Mouse (Mus musculus) layer of hippocampus, postnatal 25 days (tissue): ENCODE results near the gene Hmgxb4. TPM values are rescaled to one million over a fixed set of nuclear protein-coding genes. Genes with fewer than 3 reads are reported as not detected.

Experiments used
- DNase-seq, 2 experiments: peaks; one replicate each; pipeline ENCODE4 v3.0.0; 2022; ENCODE audit warnings: mixed read lengths in 2 of 2, low spot score in 1 of 2; ENCODE audit errors: extremely low spot score in 1 of 2
- total RNA-seq, 2 experiments: library from RNA; stranded (reverse); gene quantifications; 2 replicates each; pipeline ENCODE4 v1.2.3; 2021

Hmgxb4 gene
- total RNA-seq, 2 experiments from 2014 or later = 23.7 to 25.7 TPM

DNA sequence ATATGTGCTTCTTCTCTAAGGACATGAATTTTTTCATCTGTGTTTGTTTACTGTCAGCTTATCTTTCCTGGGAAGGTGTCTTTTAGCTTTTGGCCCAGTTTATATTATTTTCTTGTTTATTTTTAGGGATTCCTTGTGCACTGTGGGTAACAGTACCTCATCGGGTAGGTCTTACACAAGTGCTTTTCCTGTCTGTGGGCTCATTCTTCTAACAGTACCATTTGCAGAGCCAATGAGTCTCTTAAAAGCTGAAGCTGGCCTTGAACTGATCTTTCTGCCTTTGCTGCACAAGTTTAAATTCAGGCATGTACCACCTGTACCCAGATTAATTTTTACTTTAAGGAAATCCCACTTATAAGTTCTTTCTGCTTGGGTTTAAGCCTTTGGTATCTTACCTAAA, 23.3 kb downstream of the Hmgxb4 start:
- no peak for DNase-seq

DNA sequence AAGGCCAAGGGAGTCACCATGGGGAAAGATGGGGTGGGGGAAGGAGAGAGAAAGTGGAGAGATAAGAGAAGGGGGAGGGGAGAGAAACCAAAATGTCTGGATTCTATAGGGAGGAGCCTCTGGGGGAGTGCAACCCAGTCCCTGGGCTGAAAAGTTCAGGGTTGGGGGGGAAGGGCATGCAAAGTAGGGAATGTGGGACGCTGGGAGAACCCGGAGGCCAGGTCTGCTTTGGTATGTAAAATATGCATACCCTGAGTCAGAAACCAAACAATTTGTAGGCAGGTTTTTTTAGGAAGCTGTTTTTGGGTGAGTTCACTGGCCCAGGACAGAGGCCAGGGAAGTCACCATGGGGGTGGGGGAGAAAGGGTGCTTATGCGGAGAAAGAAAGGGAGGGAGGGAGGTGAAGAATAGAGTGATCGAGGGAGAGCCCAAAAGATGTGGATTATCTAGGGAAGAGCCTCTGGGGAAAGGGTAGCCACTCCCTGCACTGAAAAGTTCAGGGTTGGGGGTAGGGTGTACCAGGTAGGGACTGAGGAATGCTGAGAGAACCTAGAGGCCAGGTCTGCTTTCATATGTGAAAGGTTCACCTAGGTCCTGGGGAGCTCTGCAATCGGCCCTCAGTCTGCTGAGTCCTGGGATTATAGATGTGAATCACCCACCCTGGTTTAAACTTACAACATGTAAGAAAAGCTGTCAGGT, 25.3 kb downstream of the Hmgxb4 start:
- no peak for DNase-seq

DNA sequence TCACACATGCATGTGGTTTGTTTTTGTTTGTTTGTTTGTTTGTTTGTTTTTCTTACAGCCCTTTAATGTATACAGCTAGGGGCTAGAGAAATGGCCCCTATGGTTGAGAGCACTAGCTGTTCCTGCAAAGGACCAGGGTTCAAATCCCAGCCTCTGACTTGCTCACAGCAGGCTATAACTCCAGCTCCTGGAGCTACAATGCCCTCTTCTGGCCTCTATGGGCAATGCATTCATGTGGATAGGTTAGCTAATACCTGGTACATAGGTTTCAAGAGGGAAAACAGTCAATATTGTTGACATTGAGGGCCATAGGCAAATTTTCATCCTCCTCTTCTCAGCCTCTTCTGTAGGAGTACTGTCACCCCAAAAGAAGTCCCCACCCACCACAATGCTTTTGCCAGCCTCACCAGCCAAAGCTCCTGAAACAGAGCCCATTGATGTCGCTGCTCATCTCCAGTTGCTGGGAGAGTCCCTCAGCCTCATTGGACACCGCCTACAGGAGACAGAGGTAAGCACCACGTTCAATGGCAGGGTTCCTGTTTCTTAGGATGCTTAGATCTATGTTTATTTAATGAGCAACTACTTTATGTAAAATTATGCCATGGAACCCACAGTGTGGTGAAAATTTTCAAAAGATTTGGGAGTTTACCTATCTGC, 30.6 kb downstream of the Hmgxb4 start:
- no peak for DNase-seq

DNA sequence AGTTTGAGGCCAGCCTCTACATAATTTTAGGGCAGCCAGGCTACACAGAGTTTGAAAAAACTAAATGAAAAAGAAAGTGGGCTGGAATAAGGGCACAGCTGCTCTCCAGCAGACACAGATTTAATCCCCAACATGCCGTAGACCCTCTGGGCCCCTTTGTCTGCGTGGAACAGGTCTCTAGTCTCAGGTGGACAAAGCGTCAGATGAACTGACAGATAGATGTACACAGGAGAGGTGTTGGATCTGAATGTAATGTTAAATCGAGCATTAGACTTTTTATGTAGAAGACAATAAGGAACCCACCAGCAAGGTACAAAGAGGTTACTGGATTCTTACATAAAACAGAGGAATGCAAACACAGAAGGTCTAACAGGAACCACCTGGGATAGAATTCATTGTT, 32.7 kb downstream of the Hmgxb4 start:
- DNase-seq = no peak

DNA sequence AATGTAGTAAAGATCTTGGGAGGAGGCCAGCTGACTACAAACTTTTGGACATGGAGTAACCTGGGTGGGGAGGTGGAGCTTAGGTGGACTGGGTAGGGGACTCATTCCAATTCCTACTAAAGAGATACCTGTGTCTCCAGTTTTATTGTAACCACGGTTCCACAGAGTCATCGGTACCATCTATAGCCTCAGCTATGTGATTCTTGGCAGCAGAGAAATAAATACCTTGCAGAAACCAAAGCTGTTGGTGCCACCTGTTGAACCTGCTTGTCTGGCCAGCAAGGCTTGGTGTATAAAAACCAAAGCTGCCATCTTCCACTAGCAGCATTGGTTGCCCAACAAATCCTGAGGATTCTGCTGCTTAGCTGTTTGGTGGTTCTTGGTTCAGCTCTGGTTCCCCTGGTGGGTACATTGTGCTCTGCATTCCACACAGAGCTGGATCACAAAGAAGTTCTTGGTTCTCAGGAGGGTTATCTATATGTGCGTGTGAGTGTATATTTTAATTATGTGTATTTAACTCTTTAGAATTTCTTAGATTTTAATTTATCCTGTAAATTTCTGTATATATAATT, 37.4 kb downstream of the Hmgxb4 start:
- no peak for DNase-seq

DNA sequence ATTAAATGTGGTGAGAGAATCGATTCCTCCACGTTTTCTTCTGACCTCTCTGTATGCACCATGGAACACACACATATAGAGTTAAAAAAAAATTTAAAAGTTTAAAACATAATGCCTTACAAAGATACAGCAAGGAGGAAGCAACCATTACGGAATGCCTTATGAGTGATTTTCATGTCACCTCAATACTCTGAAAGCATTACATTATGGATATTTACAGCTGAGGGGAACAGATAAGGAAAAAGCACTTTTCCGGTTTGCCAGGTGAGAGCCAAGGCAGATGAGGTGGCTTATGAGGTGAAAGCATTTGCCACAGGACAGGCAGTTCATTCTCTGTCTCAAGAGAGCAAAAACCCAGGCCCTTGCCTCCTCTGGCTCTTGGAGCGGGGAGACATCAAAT, 39.8 kb downstream of the Hmgxb4 start:
- DNase-seq = no peak

DNA sequence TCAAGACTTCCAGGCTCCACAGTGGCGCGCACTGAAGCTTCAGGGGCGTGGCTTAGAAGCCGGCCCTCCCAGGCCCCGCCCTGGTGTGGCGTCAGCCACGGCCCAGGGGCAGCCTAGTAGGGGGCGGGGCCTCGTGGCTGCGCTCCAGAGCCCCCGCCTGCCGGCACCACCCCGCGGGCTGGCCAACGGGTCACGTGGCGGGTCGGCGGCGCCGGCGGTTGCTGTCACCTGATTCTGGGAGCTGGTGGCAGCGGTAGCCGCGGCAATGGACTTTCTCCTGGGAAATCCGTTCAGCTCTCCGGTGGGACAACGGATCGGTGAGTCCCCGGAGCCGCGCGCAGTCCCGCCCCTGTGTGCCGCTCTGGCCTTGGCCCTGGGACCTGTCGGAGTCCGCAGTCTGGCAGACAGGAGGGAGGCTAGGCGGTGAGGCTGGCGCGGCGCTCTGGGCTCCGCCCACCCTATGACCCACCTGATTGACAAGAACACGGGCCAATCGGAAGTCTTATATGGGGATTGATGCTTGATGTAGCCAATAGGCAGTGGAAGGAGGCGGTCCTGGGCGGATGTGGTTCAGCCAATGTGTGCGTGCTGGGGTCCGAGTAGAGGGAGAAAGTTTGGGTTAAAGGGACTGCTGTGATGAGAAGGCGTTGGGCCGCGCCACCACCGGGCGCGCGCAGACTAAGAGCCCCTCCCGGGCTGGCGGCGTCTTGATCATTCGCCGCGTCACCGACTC, 40.5 kb downstream of the Hmgxb4 start, which contains the start of gene Tom1:
TSS of gene Tom1 (plus strand) at position 195 of the 733 bp plus-strand sequence.
- peak; percentile 99 to 100 for DNase-seq

DNA sequence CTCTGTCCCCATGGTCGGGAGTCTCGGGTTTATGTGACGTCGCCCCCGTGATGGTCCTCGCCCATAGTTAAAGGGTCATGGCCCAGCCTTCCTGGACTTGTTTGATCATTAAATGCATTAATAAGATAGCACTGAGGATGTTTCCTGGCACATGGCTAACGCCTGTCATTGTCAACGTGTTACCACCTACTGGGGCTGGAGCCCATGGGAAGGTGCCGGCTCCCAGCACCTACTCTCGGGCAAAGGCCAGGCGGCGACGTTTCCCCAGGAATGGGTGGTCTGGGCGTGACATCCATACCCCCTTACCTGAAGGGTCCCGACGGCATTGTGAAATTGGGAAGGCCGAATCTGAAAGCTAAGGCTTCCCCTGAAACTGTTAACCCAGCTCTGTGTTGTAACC, 41.1 kb downstream of the Hmgxb4 start:
- no peak for DNase-seq

DNA sequence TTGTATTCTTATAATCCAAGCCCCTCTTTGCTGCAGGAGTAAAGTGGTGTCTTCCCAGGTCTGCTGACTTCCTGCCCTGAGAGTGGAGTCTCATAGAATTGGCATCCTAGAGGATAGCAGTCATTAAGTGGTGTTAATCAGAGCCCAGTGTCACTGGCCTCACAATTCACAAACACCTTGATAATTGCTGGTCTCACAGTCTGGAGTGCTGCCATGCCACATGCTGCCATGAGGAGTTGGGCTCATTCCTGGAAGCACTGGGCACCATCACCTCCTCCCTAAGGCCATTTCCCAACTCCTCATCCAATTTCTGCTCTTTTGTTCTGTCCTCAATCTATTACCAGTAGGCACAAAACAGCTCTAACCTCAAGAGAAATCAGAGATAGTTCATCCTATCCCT, 42.5 kb downstream of the Hmgxb4 start:
- no peak for DNase-seq

DNA sequence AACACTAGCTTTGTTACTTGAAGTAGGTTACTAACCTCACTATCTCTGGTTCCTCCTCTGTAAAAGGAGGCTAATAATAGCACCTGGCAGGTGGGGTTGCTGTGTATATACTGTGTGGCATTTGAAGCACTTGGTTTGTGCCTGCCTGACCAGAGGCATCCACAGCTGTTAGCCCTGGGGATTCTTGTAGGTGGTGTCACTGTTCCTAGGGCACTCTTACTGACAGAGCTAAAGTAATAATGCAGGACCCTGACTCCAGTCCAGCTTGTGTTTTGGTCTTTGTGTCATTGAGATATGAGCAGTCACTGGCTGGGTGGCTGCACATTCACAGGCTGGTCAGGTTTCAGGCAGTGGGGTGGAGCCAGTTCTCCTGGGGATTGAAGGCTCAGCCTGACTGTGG, 45.3 kb downstream of the Hmgxb4 start:
- no peak for DNase-seq

DNA sequence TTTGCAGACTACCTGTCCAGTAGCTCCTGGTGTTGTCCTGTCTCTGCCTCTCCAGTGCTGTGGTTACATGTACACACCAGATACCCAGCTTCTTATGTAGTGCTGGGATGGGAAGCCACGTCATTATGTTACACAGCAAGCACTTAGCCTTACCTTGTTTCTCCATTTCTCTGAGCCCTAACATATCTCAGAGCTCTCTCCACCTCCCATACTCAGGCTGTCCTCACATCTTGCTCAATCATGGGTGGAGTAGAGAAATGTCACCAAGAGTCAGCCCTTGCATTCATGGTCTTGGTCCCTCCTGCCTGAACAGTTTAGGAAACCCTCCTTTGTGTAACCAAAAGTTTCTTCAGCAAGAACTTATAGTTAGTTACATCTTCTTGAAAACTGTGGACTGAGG, 46.6 kb downstream of the Hmgxb4 start:
- DNase-seq = no peak

DNA sequence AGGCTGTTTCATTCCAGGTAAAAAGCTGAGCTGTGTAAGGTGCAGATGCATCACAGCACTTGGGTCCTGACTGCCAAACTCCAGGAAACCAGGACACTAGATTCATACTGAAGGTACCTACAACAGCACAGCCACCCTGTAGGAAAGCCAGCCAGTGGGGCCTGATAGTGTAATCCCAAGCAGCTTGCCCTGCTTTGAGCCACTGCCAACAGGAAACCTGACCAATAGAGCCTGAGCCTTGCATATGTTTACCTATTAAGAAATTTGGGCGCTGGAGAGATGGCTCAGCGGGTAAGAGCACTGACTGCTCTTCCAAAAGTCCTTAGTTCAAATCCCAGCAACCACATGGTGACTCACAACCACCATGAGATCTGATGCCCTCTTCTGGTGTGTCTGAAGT, 49.0 kb downstream of the Hmgxb4 start:
- DNase-seq = no peak

DNA sequence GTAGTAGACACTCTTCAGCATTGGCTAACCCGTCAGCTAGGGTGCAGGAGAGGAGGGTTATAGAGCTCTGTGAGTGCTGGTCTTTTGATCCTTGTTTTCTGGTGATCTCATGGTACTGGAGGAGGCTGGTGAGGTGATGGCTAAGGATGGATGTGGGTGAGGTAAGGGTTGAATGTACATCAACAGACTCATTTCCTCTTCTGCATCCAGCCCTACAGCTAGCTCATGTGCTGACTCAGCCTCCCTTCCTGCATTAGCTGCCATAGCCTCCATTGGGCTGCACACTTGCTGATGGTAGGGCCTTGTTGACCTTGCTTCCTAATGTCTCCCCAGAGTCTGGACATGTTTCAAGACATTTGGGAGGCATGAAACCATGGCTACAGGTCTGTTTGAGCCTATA, 49.8 kb downstream of the Hmgxb4 start:
- no peak for DNase-seq

DNA sequence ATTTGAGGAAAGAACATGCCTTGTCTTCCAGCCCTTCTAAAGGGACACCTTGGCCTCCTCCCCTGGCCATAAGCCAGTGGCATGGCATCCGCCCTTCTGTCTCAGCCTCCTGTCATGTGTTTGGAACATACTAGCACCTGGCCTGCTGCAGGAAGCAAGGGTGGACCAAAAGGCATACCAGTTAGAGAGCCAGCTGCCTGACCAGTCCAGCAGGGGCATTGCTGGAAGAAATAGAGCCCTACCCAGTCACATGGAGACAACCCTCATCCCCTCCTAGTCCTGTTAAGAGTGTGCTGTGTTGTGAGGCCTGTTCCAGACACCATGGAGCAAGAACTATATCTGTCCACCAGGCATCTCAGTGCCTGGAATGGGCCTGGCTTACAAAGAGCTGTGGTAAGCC, 53.1 kb downstream of the Hmgxb4 start:
- DNase-seq = no peak

DNA sequence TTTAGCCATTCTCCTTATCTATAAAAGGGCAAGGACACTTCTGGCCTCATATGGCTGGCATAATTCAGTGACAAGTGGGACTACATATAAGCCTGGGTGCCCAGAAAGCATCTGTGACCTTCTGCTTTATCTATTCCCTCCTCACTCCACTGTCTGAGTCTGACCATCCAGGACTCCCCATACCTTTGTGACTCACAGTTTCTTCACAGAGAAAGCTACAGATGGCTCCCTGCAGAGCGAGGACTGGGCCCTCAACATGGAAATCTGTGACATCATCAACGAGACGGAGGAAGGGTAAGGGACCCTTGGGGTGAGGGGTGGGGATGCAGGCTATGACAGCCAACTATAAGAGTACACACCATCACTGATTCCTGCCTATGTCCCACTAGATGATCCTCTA, 54.6 kb downstream of the Hmgxb4 start:
- no peak for DNase-seq

DNA sequence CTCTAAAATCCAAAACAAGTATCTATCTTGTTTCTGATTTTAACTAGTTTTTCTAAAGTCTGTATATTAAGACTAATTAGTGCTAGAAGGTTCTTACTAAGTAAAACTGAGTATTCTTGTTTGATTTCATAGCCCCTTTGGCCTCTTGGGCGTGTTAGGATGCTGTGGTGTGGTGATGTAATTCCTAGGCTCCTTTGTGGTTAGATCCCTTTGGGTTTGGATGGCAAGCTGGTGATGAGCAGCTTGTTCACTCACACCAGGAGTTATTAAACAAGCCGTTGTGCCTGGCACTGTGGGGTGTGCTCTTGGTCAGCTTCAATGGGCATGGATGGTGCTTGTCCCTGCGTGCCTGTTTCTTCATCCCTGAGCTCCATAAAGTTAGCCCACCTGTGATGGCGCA, 60.2 kb downstream of the Hmgxb4 start:
- no peak for DNase-seq

DNA sequence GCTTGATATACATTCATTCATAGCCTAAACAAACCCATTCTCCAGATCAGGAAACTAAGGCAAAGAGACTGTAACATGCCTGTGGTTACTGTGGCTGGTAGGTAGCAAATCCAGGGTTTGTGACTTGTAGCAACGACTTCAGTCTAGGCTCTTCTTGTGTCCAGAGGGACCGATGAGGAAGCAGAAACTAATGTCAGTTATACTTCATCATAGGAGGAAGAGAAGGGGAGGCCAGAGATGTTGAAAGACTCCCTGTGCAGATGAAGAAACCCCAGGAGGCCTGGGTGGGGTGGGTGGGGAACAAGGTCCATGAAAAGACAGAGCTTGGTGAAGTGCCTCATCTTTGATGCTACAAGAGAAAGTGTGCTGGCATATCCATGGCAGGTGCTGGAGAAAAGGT, 62.5 kb downstream of the Hmgxb4 start:
- DNase-seq = no peak

DNA sequence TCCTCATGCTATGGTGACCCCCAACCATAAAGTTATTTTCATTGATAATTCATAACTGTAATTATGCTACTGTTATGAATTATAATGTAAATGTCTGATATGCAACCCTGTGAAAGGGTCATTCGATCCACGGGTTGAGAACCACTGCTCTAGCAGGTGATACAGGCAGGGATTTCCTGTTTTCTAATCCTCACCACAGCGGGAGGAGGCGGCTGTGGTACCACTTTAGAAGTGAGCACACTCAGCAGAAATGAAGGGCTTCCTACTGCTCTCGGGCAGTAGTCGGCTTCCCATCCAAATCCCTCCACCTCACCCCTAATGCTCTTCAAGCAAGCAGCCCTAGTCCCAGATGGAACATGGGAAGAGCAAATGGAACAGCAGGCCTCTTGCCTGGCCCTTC, 66.9 kb downstream of the Hmgxb4 start:
- DNase-seq = no peak

DNA sequence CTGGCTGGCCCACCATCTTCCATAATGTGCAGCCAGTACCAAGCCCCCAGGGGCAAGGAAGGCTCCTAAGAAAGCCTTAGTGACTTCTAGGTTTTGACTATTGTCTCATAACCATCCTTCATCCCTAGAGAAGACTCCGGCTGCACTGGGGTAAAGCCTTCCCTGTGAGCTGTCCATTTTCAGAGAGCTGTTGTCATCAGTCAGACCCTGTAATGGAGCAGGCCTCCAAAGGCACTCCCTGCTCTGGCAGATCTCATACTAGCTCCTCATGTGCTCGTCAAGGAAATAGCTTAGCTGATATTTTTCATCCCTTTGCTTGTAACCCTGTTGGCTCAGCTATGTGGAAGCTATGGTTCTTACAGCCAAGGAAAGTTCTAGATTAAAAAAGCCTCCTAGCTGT, 67.7 kb downstream of the Hmgxb4 start:
- DNase-seq = no peak

DNA sequence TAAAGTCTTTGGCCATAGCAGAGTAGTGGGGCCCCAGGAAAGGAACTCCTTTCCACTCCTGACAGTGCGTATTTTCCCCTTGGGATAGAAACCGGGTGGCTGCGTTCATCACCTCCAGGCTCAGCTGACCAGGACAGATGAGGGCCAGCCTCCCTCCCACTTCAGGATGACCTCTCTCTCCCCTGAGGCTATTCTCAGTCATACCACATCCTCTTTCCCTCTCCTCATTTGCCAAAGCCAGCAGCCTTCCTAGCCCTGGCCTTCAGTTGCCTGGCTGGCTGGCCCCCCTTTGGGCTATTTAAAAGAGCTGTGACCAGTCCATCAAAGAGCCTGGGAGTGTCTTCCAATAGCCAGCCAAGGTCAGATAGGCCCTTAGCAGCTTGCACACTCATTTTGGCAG, 70.1 kb downstream of the Hmgxb4 start:
- DNase-seq = no peak

DNA sequence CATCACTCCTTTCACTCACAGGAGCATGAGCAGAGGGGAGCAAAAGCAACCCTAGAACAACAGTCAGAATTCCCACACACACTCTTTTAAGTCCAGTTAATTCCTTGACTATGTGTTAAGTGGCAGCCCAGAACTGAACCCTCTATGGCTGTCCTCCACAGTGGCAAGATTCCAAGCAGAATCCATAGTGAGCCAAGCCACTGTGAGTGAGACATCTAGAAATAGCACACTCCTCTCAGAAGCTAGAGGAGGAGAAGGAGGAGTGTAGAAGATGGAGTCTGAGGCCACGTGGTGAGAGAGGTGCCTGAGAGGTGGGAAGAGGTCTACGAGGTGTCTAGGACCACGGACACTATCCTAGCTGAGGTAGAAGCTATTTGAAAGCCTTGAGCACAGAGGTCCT, 71.6 kb downstream of the Hmgxb4 start:
- DNase-seq = no peak
